Mouse (Mus musculus) neural tube, embryonic 11.5 days (tissue): ENCODE results near the gene Blm. TPM values are rescaled to one million over a fixed set of nuclear protein-coding genes. Genes with fewer than 3 reads are reported as not detected.

Experiments used
- ATAC-seq: fragments of 200-750 bp; cut with Nextera tagmentation; 2 replicates; pipeline ENCODE4 v1.8.0; 2017; ENCODE audit warnings: moderate number of reproducible peaks, mild to moderate bottlenecking, moderate TSS enrichment, moderate library complexity; ENCODE audit not compliant: insufficient read depth, low FRiP score, low TSS enrichment
- DNase-seq: peaks from one replicate; pipeline ENCODE4 v3.0.0-alpha.2; 2015; ENCODE audit warnings: low spot score
- H3K27ac ChIP-seq: fragments of 300-500 bp; sonication (generic); 2 replicates; pipeline ENCODE4 v1.5.1; 2014; ENCODE audit warnings: low read depth, mild to moderate bottlenecking, low read length
- H3K27me3 ChIP-seq: fragments of 300-500 bp; sonication (generic); 2 replicates; pipeline ENCODE4 v1.6.1; 2014; ENCODE audit warnings: mild to moderate bottlenecking, low read length, mixed read lengths; ENCODE audit not compliant: control insufficient read depth, insufficient read depth
- H3K36me3 ChIP-seq: fragments of 300-500 bp; sonication (generic); 2 replicates; pipeline ENCODE4 v1.6.1; 2014; ENCODE audit warnings: mild to moderate bottlenecking, low read length, moderate library complexity, mixed read lengths; ENCODE audit not compliant: control insufficient read depth, insufficient read depth
- H3K4me1 ChIP-seq: fragments of 300-500 bp; sonication (generic); 2 replicates; pipeline ENCODE4 v1.6.1; 2014; ENCODE audit warnings: low read length, mixed read lengths; ENCODE audit not compliant: control insufficient read depth, insufficient read depth
- H3K4me2 ChIP-seq: fragments of 300-500 bp; sonication (generic); 2 replicates; pipeline ENCODE4 v1.6.1; 2014; ENCODE audit warnings: low read depth, mild to moderate bottlenecking, moderate library complexity
- H3K4me3 ChIP-seq: fragments of 300-500 bp; sonication (generic); 2 replicates; pipeline ENCODE4 v1.5.1; 2014; ENCODE audit warnings: low read depth, low read length
- H3K9ac ChIP-seq: fragments of 300-500 bp; sonication (generic); 2 replicates; pipeline ENCODE4 v1.6.1; 2014; ENCODE audit warnings: mild to moderate bottlenecking, low read length
- H3K9me3 ChIP-seq: fragments of 300-500 bp; sonication (generic); 2 replicates; pipeline ENCODE4 v1.6.1; 2016; ENCODE audit warnings: low read length; ENCODE audit not compliant: control insufficient read depth
- WGBS: fragments of 180-500 bp; shearing (Covaris S2); extraction: QIAGEN DNeasy Blood & Tissue Kit; methylation state at CpG from one replicate; pipeline ENCODE4 v1.1.7; 2014; 5-methylcytosine and 5-hydroxymethylcytosine counted together
- polyA plus RNA-seq: library from polyadenylated mRNA; unstranded; fragments of >200 nt; fragmentation: Nextera tagmentation; extraction: Ambion mirVana; gene quantifications from 2 replicates; pipeline ENCODE4 v1.2.1, GENCODE M21; 2014

The Blm gene
- polyA plus RNA-seq, 1 experiment from 2014 or later, result 34.5 TPM

GRCm38 (mm10) chr7:80461891-80462290 lies 73.0 kb downstream of the Blm start:
- DNase-seq (no peak), ATAC-seq (no peak)
- Histone ChIP-seq H3K27ac (no peak overlapping the region), H3K4me3 (no peak overlapping the region), H3K4me2 (no peak overlapping the region), H3K9ac (no peak overlapping the region), H3K36me3 (peaks cover 4% of the 10 kb centered on the region), H3K4me1 (no peaks in the 10 kb centered on the region), H3K9me3 (no peaks in the 10 kb centered on the region), H3K27me3 (no peaks in the 10 kb centered on the region)
- WGBS, result 82% methylated on average over 7 of the region's 7 CpGs

- Histone ChIP-seq H3K4me2 (no peak overlapping the region), H3K27ac (no peak overlapping the region), H3K9me3 (no peaks in the 10 kb centered on the region), H3K9ac (no peak overlapping the region), H3K27me3 (no peaks in the 10 kb centered on the region), H3K4me3 (no peak overlapping the region), H3K4me1 (no peaks in the 10 kb centered on the region), H3K36me3 (peaks cover 8% of the 10 kb centered on the region)
- ATAC-seq, result no peak
- WGBS, result 92% methylated on average over 4 of the region's 4 CpGs
- no peak for DNase-seq
Measured at GRCm38 (mm10) chr7:80460892-80461291, 74.0 kb downstream of the Blm start.

GRCm38 (mm10) chr7:80460199-80460598 lies 74.7 kb downstream of the Blm start:
- Histone ChIP-seq H3K9ac (no peak overlapping the region), H3K4me2 (no peak overlapping the region), H3K36me3 (peaks cover 8% of the 10 kb centered on the region), H3K9me3 (no peaks in the 10 kb centered on the region), H3K27ac (no peak overlapping the region), H3K4me1 (no peaks in the 10 kb centered on the region), H3K27me3 (no peaks in the 10 kb centered on the region), H3K4me3 (no peak overlapping the region)
- ATAC-seq (no peak), DNase-seq (no peak)
- WGBS, result 95% methylated on average over 5 of the region's 5 CpGs

GRCm38 (mm10) chr7:80457831-80458343 lies 77.0 kb downstream of the Blm start:
- H3K4me3 ChIP-seq, result no peak overlapping the region
- H3K4me1 ChIP-seq, result no peaks in the 10 kb centered on the region
- H3K4me2 ChIP-seq, result no peak overlapping the region
- H3K9me3 ChIP-seq, result no peaks in the 10 kb centered on the region
- no peak for ATAC-seq
- H3K36me3 ChIP-seq, result peaks cover 10% of the 10 kb centered on the region
- no peaks in the 10 kb centered on the region for H3K27me3 ChIP-seq
- H3K9ac ChIP-seq, result no peak overlapping the region
- DNase-seq, result no peak
- 98% methylated on average over 3 of the region's 3 CpGs for WGBS
- no peak overlapping the region for H3K27ac ChIP-seq

GRCm38 (mm10) chr7:80457241-80457640 lies 77.7 kb downstream of the Blm start:
- DNase-seq (no peak), ATAC-seq (no peak)
- Histone ChIP-seq H3K27ac (no peak overlapping the region), H3K9ac (no peak overlapping the region), H3K9me3 (no peaks in the 10 kb centered on the region), H3K27me3 (no peaks in the 10 kb centered on the region), H3K4me2 (no peak overlapping the region), H3K4me3 (no peak overlapping the region), H3K4me1 (no peaks in the 10 kb centered on the region), H3K36me3 (peaks cover 10% of the 10 kb centered on the region)
- 89% methylated on average over 6 of the region's 6 CpGs for WGBS

GRCm38 (mm10) chr7:80456327-80456726 lies 78.6 kb downstream of the Blm start:
- Histone ChIP-seq H3K27ac (no peak overlapping the region), H3K27me3 (no peaks in the 10 kb centered on the region), H3K9ac (no peak overlapping the region), H3K4me2 (no peak overlapping the region), H3K4me3 (no peak overlapping the region), H3K36me3 (peaks cover 13% of the 10 kb centered on the region), H3K9me3 (no peaks in the 10 kb centered on the region), H3K4me1 (no peaks in the 10 kb centered on the region)
- ATAC-seq (no peak), DNase-seq (no peak)
- WGBS, result 93% methylated on average over 6 of the region's 6 CpGs

GRCm38 (mm10) chr7:80455505-80456160 lies 79.3 kb downstream of the Blm start:
- DNase-seq (no peak), ATAC-seq (no peak)
- no peak overlapping the region for H3K4me3 ChIP-seq
- no peaks in the 10 kb centered on the region for H3K4me1 ChIP-seq
- peaks cover 13% of the 10 kb centered on the region for H3K36me3 ChIP-seq
- H3K27me3 ChIP-seq, result no peaks in the 10 kb centered on the region
- no peaks in the 10 kb centered on the region for H3K9me3 ChIP-seq
- H3K27ac ChIP-seq, result no peak overlapping the region
- H3K9ac ChIP-seq, result no peak overlapping the region
- WGBS, result 85% methylated on average over 4 of the region's 4 CpGs
- no peak overlapping the region for H3K4me2 ChIP-seq

GRCm38 (mm10) chr7:80454786-80455185 lies 80.1 kb downstream of the Blm start:
- H3K27me3 ChIP-seq, result no peaks in the 10 kb centered on the region
- 95% methylated on average over 2 of the region's 2 CpGs for WGBS
- peaks cover 11% of the 10 kb centered on the region for H3K36me3 ChIP-seq
- H3K4me2 ChIP-seq, result no peak overlapping the region
- ATAC-seq, result no peak
- H3K4me1 ChIP-seq, result no peaks in the 10 kb centered on the region
- H3K9ac ChIP-seq, result no peak overlapping the region
- H3K4me3 ChIP-seq, result no peak overlapping the region
- no peaks in the 10 kb centered on the region for H3K9me3 ChIP-seq
- no peak overlapping the region for H3K27ac ChIP-seq
- DNase-seq, result no peak

GRCm38 (mm10) chr7:80453997-80454396 lies 80.9 kb downstream of the Blm start:
- no peak for ATAC-seq
- WGBS, result 93% methylated on average over 5 of the region's 5 CpGs
- H3K36me3 ChIP-seq, result peaks cover 9% of the 10 kb centered on the region

More at GRCm38 (mm10) chr7:80453997-80454396, 80.9 kb downstream of the Blm start:
- Histone ChIP-seq H3K27me3 (no peaks in the 10 kb centered on the region), H3K27ac (no peak overlapping the region), H3K4me1 (no peaks in the 10 kb centered on the region), H3K9ac (no peak overlapping the region), H3K4me3 (no peak overlapping the region), H3K9me3 (no peaks in the 10 kb centered on the region), H3K4me2 (no peak overlapping the region)
- DNase-seq, result no peak
